Mouse (Mus musculus) spleen, postnatal 36 days (tissue): ENCODE measurements around the gene Ubtd2.
A peak's percentile ranks its signal among the peaks of the same experiment; 100 is the strongest.

Experiments used
- DNase-seq, 2 experiments: peaks; one replicate each; pipeline ENCODE4 v3.0.0; 2022; ENCODE audit warnings: low spot score in 2 of 2, mixed read lengths in 1 of 2

Ubtd2 gene

DNA sequence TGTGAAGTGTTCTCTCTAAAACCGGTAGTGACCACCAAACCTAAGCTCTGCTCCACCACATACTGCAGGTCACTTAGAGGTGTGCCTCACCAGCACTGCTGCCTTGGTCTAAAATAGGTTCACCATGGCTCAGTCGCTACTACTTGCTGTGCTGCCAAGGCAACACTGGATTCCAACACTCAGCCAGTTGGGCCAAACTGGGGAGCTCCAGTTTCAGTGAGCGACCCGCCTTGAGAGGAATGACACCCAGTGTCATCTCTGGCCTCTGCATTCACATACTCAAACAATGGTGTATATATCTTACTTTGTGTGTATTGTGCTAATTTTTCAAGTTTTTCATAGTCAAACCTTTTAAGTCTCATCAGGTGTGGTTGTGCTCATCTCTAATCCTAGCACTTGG is 63.6 kb downstream of the Ubtd2 start:
- no peak for DNase-seq

DNA sequence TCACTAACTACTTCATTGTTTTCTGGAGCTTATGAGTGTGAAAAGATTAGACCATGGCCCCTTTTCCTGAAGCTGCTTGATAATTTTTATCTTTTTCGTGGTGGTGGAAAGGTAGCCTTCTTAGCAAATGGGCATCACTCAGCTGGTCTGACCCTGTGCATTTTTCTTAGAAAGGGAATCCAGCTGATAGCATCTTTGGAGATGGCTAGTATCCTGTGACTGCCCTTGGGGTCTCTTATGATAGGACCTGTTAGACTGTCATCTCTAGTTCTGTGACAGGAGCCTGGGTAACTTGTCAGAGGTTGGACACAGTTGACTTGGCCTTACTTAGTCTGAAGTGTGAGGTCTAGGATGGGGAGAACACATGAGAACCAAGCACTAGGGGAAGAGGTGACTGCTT is 64.2 kb downstream of the Ubtd2 start:
- no peak for DNase-seq

DNA sequence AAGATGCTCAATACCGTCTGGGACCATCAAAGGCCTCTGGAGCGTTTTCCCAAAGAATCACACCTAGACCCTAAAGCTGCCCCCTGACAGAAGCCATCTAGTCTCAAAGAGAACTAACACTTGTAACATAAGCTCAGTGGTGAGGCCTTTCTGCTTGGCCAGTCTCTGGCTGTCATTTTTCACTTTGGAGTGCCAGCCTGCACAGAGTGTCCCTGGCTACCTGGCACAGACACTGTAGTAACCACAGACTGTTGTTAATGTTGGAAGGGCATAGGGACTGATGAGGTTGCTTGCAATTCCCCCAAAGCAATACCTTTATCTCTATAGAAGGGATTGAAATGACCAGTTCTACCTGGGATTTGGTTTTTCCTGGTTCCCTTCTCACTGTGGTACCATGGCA is 66.1 kb downstream of the Ubtd2 start:
- DNase-seq, result no peak

DNA sequence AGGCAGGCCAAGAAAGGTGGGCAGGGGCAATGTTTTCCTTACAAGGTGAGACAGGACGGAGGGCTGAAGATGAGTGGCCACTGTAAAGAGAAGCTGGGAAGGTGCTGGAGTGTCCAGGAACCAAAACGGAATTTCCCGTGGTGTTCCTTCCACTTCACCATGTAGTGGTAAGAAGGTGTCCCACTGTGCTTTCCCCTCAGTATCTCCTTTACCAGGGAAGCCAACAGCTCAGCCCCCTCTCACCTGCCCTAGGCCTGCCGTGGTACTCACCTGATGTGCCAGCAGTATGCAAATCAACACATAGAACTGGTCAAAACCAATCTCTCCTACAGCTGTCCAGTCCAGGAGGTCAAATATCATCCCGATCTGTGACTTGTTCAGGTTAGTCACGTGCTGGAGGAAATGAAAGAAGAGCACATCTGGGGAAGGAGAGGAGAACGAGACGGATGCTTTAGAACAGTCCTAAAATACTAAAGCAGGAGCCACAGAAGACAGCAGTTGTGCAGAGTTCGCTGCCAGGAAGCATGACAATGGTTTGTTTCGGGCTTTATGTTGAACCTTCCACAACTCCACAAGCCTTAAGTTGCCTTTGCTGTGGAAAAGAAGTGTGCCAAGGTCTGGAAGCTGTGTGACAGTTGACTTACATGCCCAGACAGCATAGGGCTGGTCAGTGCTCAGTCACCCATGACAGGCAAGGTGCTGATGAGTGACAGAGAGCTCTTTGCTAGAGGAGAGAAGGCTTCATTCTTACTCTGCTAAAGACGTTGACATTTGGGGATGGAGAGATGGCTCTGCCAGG is 69.2 kb downstream of the Ubtd2 start:
- no peak for DNase-seq

DNA sequence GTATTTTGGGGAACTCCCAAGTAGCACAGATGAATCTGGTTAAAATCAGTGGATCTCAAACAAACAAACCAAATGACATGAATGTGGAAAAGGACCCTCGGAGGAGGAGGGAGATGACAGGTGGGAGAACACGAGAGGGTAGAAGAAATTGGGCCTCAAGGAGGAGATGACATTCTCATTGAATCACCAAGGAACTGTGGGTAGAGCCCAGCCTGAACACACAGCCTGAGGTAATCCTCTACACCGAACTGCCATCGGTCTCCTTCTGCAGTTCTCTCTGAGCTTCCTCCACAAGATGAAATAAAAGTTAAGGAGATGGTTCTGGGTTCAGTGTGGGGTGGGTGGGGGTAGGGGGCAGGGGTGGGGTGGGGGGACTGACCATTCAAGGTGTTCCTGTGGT is 71.8 kb downstream of the Ubtd2 start:
- no peak for DNase-seq

DNA sequence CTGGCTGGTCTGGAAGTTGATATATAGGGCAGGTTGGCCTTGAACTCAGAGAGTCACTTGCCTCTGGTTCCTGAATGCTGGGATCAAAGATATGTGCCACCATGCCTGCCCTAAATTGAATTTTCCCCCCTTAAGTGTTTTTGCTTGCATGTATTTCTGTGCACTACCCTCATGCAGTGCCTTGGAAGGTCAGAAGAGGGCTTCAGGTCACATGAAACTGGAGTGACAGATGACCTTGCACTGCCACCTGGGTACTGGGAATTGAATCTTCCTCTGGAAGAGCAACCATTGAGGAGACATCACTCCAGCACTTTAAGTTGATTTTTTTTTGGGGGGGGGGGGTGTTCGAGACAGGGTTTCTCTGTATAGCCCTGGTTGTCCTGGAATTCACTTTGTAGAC is 75.0 kb downstream of the Ubtd2 start:
- no peak for DNase-seq

DNA sequence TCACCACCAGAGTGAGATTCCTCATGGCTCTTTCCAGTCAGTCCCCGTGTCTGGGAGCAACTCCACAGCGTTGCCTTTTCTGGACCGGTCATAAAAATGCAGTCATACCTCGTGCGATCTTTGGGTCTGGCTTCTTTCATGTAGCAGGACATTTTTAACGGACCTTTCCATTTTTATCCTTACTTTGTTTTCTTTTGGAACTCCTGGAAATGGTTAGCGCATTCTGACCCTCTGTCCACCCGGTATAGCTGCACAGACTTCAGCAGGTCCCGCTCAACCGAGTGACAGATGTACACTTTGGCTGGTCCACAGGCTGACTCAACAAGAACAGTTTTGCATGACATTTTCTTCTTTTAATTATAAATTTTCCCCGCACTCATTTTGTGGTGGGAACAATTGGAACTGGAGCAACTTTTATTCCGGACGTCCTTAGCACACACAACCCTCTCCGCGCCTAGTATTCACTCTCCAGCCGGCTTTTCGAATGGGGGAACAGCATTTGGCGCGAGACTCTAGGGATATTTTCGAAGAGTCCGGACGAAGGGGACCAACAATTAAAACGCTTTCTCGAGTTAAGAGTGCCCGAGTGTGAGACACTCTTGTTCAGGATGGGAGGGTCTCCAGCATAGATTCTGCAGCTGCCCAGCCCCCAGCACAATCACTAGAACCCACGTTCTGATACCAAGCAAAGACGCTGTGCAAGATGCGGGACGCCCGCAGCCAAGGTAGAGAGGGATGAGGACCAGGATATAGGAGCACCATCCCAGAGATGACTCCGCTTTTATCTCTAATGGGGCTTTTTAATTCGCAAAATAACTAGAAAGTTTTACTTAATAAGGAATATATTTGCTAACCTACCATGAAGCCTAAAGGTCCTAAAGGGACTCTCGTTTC is 76.9 kb downstream of the Ubtd2 start, which contains the start of gene Efcab9:
Gene Efcab9, minus strand, starts transcription at position 211 of the 894 bp plus-strand sequence.
- DNase-seq, result no peak

DNA sequence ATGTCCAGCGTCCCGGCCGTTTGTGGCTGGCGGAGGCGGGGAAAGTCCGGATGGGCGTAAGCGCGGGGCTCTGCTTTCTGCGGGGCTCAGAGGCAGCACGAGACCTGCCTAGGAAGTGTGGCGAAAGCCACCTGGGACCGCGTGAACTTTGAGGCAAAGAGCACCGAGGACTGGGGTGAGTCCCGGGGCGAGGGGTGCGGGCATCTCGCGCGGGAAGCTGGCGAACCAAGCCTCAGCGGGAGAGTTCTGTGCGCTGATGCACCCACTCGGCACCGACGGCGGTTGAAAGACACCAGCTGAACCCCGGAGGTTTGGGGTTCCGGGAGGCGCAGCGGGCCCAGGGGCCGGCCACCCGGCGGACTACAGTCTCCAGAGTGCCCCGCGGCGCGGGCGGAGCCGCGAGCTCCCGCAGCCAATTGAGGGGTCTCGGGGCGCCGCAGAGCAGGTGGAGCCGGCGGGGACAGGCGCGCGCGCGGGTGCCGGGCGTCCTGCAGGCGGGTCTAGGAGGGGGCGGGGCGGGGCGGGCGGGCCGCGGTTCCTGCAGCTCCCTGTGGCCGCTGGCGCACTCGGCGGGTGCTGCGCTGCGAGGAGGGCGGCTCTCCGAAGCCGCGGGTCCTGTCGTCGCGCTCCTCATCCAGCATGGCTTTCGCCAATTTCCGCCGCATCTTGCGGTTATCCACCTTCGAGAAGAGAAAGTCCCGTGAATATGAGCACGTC is 77.8 kb downstream of the Ubtd2 start, which contains the start of gene Stk10:
Gene Stk10, plus strand, starts transcription at position 541 of the 717 bp plus-strand sequence.
- DNase-seq, result peak; percentile 96

DNA sequence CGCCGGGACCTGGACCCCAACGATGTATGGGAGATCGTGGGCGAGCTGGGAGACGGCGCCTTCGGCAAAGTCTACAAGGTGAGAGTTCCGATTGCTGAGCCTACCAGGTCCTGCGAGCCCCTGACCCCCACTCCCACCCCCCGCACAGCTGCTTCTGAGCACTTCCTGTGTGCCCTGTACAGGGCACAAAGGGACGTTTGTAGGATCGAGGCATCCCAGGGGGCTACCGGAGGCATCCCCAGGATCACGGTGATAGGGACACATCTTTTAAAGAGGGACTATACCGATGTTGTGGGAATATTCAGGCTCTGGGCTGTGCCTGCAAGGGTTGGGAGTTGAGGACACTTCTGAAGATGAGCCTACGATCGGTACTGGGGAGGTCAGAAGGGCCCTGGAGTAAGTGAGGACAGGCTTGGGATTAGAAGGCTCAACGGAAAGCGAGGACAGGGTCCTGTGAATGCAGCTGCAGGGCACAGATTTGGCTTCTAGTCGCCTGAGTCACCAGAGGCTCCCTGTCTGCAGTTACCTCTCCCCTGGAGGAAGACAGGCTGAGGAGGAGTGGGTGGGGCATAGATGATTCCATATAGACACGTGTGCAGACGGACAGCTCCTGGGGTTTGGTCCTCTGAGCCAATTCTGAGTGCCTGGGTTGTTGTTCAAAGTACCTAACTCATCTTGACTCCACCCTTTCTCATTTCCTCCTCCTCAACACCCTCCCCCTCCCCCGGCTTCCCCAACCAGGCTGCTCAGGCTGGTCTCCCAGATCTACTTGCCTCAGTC is 78.5 kb downstream of the Ubtd2 start:
- DNase-seq, result peak; percentile 87 to 88

DNA sequence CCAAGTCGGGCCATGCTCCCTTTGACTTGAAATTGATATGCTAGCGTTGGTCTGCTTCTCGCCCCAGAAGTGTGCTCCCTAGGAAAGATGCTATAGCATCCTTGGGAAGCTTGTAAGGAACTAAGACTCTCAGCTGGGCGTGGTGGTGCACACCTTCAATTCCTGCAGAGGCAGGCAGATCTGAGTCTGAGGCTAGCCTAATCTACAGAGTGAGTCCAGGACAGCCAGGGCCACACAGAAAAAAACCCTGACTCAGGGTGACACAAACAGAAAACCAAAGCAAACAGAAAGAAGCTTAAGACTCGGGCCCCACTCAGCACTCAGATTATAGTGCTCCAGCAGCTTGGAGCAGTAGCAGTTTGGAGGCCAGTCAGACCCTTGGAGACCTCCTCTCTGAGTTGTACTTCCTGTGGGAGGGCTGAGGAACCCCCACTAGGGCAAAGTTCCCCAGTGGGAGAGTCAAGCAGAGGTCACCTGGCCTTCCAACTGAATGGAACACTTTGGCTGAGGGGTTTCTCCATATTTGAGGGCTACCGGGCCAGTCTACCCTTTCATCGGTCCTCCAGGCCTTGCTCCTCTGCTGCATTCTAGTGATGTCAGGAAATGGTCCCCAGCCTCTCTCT is 79.4 kb downstream of the Ubtd2 start:
- no peak for DNase-seq

DNA sequence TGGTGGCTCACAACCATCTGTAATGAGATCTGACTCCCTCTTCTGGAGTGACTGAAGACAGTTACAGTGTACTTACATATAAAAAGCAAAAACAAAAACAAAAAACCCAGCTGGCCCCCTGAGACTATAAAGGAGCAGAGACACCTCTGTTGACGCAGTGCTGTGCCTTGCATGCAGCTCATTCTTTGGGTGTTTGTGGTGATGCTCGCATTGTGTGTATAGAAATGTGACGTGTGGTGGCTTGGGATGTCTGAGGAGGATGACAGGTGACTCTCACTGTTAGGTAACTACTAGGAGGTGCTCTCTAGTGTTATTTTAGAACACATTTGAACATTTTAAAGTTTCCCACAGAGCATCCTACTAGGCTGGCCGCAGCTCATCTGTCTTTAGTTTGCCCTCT is 80.5 kb downstream of the Ubtd2 start:
- no peak for DNase-seq

DNA sequence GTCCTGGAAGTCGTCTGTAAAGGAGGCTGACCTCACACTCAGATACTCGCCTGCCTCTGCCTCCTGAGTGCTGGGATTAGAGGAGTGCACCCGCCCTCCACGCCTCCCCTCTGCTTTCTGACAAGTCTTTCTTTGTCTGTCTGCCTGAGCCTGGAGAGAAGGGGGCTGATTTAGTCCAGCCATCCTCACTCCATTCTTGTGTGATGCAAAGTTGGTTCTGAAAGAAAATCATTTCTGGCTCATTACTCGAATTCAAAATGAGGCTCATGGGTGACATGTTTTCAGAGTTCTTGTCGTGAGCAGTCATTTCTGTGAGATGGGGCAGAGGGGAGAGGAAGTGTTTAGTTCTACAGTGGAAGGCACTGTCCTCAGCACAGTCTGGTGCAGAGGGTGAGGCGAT is 81.8 kb downstream of the Ubtd2 start:
- no peak for DNase-seq

DNA sequence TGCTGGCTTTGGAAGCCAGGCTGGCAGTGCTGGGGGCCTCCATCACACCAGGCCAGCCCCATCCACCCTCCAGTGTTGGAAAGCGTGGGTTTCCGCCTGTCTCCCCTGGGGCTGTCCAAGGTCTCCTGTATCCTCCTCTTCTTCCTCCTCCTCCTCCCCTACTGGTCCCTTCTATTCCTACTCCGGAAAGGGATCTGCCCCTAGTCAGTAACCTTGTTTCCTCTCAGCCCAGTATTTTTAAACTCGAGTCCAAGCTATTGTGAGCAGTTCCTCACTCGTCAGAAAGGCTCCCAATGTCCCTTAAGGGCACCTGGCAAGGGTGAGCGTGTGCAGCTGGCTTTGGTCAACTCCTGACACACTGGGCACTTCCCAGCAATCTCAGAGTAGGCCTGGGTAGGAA is 83.3 kb downstream of the Ubtd2 start:
- DNase-seq, result no peak

DNA sequence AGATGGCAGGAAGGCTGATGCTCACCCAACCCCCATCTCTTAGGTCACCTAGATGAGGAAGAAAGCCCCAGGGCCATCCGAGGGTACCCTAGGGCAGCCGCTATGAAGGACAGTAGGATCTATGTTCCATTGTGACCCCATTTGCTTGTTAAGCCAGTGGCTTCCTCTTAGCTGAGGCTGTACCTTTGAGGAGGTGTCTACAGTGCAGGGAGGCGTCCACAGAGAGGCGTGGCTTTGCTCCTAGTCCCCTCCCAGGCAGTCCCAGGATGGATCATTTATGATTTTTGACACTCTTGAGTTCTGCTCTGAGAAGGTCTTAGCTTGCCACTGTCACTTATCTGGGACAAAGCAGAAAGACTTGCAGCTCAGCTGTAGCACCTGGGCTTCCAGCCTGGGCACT is 83.7 kb downstream of the Ubtd2 start:
- peak in 1 of 2 experiments; percentile 40 for DNase-seq

DNA sequence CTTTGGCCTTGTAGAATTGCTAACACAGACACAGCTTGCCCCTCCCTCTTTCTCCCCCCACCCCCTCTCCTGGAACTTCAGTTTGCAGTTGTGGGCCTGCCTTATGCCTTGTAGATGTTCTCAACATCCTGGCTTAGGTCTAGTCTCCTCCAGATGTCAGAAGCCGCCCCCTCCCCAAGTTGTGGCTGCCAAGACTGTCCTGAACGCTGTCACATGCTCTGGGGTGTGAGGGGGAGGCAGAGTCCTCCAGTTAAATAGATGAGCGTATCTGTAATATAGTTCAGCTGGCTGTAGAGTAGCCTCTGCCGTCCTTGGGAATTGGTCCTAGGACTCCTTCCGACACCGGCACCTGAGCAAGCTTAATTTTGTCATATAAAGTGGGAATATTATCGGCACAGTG is 84.5 kb downstream of the Ubtd2 start:
- DNase-seq, result no peak

DNA sequence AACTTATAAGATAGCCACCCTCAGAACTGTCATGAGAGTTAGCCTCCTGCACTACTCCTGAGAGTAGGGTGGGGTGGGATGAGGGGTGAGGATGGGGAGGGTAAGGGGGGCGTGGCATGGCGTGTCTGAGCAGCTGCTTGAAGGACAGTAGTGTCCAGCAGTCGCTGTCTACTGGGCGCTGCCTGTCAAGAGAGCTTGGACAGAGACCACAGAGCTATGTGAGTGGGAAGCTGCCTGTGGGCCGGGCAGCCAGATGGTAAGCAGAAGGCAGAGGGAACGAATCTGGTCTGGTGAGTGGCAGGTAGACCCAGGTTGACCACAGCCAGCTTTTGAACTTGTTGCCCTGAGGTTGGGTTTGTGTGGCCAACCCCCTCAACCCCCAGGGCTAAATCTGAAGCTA is 85.3 kb downstream of the Ubtd2 start:
- no peak for DNase-seq

DNA sequence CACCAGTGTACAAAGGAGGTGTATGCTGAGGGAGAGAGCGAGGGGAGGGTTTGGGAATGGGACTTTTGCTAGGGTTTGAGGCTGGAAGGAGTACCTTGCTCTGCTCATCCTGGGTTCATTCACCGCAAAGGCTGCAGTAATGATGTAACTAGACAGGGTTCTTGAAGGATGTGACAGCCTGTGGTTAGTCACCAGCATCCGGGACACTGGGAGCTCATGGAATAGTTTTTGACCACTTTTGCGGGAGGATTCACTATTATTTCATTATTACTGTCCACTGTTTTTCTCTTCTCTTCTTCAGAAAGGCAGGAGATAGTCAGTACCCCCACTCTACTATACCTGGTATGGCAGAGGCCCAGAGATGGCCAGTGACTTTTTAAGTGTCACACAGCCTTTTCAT is 87.0 kb downstream of the Ubtd2 start:
- no peak for DNase-seq

DNA sequence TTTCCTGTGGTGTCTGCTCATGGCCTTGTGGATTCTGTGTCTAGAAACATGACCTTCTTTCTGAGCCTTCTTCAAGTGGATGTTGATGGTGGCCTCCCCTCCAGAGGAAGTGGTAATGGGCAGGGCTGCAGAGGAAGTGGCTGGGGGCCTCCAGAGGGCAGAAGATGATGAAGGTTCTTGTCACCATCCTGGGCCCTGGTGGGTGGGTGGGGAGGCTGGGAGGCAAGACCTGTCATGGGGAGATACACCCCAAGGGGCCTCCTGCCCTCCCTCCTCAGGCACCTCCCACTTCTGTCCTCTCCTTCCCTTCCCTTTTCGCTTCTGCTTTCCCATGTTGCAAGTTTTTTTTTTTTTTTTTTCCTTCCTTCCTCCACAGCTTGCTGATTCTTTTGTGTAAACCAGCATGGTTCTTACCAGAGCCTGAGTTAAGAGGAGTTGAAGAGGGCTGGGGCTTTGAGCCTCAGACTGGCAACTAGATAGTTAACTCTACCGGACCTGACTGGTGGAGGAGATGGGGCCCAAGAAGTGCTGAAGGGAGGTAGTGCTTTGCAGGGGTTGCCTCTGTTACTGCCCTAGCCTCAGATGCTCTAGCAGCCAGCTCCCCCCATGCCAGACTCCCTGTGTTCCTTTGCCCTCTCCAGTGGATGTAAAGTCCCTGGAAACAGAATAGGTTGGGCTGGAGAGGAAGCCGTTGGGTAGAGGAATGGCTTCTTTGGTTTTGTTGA is 87.7 kb downstream of the Ubtd2 start:
- DNase-seq, result peak; percentile 94

DNA sequence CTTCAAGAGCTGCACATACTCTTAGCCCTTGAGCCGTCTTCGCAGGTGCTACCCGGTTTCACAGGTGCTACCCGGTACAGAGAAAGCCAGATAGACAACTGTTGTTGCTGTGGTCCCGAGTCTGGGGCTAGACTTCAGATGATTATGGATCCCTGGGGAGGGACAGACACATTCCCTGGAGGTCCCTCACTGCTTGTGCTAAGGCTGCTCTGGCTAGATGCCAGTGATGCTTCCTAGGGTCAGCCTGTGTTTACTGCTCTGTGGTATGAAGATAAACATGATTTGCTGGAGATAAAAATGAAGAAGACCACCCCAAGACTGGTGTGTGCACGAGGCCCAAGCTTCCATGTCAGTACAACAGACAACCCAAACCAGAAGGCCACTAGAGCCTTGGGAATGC is 88.9 kb downstream of the Ubtd2 start:
- no peak for DNase-seq

DNA sequence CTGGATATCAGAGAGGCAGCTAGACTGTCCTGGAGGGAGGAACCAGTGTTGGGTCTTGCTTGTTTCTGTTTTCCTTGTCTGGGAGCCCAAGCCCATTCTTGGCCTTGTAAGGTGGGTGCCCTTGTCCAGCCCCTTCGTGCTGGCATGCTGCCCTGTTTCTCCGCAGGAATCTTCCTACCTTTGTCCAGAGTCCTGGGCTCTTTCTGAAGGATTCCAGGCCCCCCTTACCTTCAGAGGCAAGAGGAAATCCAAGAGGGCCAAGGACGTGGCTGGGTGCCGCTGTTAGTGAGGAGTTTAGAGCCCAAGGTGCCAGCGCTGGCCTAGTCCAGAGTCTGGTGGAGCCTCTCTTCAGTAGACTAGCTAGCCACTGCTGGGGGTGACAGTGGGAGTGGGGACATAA is 89.3 kb downstream of the Ubtd2 start:
- no peak for DNase-seq
